Mouse (Mus musculus) midbrain, embryonic 14.5 days (tissue): ENCODE data around the gene Exoc3l. TPM values are rescaled to one million over a fixed set of nuclear protein-coding genes. Genes with fewer than 3 reads are reported as not detected.

Experiments used
- ATAC-seq: fragments of 200-750 bp; cut with Nextera tagmentation; 2 replicates; pipeline ENCODE4 v1.8.0; 2017; ENCODE audit warnings: moderate number of reproducible peaks, moderate library complexity; ENCODE audit not compliant: low FRiP score, low TSS enrichment
- DNase-seq: peaks from one replicate; pipeline ENCODE4 v3.0.0-alpha.2; 2015
- H3K27ac ChIP-seq: fragments of 300-500 bp; sonication (generic); replicated peaks from 2 replicates; pipeline ENCODE4 v1.5.1; 2014; ENCODE audit warnings: mild to moderate bottlenecking, low read depth, low read length, moderate library complexity
- H3K27me3 ChIP-seq: fragments of 300-500 bp; sonication (generic); 2 replicates; pipeline ENCODE4 v1.6.1; 2014; ENCODE audit warnings: low read length, control low read depth, mixed read lengths; ENCODE audit not compliant: control insufficient read depth, insufficient read depth
- H3K36me3 ChIP-seq: fragments of 300-500 bp; sonication (generic); 2 replicates; pipeline ENCODE4 v1.6.1; 2014; ENCODE audit warnings: low read length, control low read depth; ENCODE audit not compliant: control insufficient read depth, insufficient read depth
- H3K4me1 ChIP-seq: fragments of 300-500 bp; sonication (generic); 2 replicates; pipeline ENCODE4 v1.6.1; 2014; ENCODE audit warnings: mild to moderate bottlenecking, antibody characterized with exemption, low read length, control low read depth; ENCODE audit not compliant: control insufficient read depth, insufficient read depth
- H3K4me2 ChIP-seq: fragments of 300-500 bp; sonication (generic); 2 replicates; pipeline ENCODE4 v1.6.1; 2014; ENCODE audit warnings: mild to moderate bottlenecking, low read length, moderate library complexity
- H3K4me3 ChIP-seq: fragments of 300-500 bp; sonication (generic); replicated peaks from 2 replicates; pipeline ENCODE4 v1.5.1; 2014; ENCODE audit warnings: low read depth, low read length
- H3K9ac ChIP-seq: fragments of 300-500 bp; sonication (generic); replicated peaks from 2 replicates; pipeline ENCODE4 v1.6.1; 2014; ENCODE audit warnings: mild to moderate bottlenecking, low read length, moderate library complexity
- H3K9me3 ChIP-seq: fragments of 300-500 bp; sonication (generic); 2 replicates; pipeline ENCODE4 v1.6.1; 2016; ENCODE audit warnings: low read length, control low read depth, mixed read lengths; ENCODE audit not compliant: control insufficient read depth
- WGBS: fragments of 180-500 bp; shearing (Covaris S2); extraction: QIAGEN DNeasy Blood & Tissue Kit; methylation state at CpG from one replicate; pipeline ENCODE4 v1.1.7; 2014; 5-methylcytosine and 5-hydroxymethylcytosine counted together
- polyA plus RNA-seq: library from polyadenylated mRNA; unstranded; fragments of >200 nt; fragmentation: Nextera tagmentation; extraction: Ambion mirVana; gene quantifications from 2 replicates; pipeline ENCODE4 v1.2.1, GENCODE M21; 2014

Exoc3l gene
- polyA plus RNA-seq, 1 experiment from 2014 or later = 13.1 TPM

DNA sequence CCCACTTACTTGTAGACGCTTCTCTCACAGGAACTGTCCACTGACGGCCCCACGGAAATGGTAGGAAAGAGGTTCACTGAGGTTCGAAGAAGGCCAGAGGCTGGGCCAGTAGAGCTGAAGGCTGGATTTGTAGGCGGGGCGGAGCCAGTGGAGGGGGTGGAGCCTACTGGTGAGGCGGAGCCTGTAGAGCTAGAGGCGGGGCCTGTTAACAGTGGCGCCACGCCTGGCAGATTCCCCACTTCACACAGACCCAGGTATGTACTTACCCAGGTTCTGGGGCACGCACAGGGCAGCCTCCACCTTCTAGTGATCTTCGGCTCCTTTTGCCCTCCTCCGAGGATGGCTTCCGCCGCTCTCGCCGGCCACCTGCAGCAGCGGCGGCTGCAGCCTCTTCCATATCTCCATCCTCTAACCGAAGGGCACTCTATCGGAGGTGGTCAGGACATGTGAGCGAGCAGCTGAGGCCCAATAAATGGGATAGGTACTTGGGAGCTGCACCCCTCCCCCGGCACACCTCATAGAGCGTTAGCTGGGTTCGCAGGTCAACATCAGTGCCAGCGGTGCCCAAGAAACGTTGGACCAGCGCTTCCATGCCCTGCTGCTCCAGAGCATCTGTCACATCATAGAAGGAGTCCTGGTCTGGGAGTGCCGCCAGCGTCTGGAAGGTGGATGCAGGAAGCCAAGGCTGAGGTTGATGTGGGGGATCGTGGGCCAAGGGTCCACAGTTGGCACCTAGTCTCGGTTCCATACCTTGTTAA is 40.7 kb upstream of the Exoc3l start:
- H3K4me2 ChIP-seq = peak overlapping the region; percentile 12; the same call in 1 of the 2 replicates
- WGBS = 45% methylated on average over 32 of the region's 32 CpGs

DNA sequence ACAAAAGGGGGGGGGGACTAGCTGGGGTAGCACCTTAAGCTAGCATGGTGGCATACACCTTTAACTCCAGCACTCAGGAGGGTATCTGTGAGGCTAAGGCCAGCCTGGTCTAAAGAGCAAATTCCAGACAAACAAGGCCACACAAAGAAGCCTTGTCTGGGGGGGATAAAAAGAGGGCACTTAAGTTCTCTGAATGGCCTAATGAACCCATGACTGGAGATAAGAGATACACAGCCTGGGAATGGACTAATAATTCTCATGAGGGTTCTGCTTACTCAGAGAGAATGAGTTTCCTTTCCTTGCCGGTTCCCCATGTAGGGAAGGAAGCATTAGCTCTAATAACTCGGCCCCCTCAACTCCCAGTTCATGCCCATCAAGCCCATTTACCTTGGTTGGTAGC is 36.6 kb upstream of the Exoc3l start:
- H3K27ac ChIP-seq = no peak overlapping the region
- no peaks in the 10 kb centered on the region for H3K9me3 ChIP-seq
- H3K4me2 ChIP-seq = no peak overlapping the region
- DNase-seq (no peak), ATAC-seq (no peak)
- no peak overlapping the region for H3K9ac ChIP-seq
- H3K4me3 ChIP-seq = no peak overlapping the region
- peaks cover under 1% of the 10 kb centered on the region for H3K4me1 ChIP-seq
- no peaks in the 10 kb centered on the region for H3K27me3 ChIP-seq
- WGBS = 90% methylated on average over 2 of the region's 2 CpGs
- peaks cover 55% of the 10 kb centered on the region for H3K36me3 ChIP-seq

More for the DNA sequence above, 40.7 kb upstream of the Exoc3l start:
- DNase-seq (peak; percentile 17), ATAC-seq (peak; percentile 22; the same call in 1 of the 2 replicates)
- H3K27me3 ChIP-seq = no peaks in the 10 kb centered on the region
- H3K36me3 ChIP-seq = peaks cover 17% of the 10 kb centered on the region
- no peak overlapping the region for H3K27ac ChIP-seq
- H3K9ac ChIP-seq = no peak overlapping the region
- no peak overlapping the region for H3K4me3 ChIP-seq
- H3K4me1 ChIP-seq = no peaks in the 10 kb centered on the region
- no peaks in the 10 kb centered on the region for H3K9me3 ChIP-seq

DNA sequence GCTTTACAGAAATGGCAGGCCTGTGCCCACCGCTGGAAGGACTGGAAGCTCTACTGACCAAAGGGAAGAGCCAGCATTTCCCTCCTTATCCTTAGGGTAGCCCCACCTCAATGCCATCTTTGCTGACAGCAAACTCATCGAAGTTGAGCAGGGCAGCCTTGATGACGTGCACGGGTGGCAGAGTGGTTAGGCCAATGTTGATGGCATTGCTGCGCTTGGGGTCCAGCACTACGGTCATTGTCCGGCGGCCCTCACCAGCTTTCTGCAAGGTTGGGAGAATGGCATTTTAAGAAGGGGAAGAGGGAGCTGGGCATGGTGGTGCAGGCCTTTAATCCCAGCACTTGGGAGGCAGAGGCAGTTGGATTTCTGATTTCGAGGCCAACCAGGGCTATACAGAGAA is 36.0 kb upstream of the Exoc3l start:
- peaks cover 6% of the 10 kb centered on the region for H3K4me1 ChIP-seq
- H3K4me3 ChIP-seq = no peak overlapping the region
- H3K9me3 ChIP-seq = no peaks in the 10 kb centered on the region
- no peak overlapping the region for H3K9ac ChIP-seq
- H3K27me3 ChIP-seq = no peaks in the 10 kb centered on the region
- 95% methylated on average over 9 of the region's 9 CpGs for WGBS
- DNase-seq = no peak
- peaks cover 55% of the 10 kb centered on the region for H3K36me3 ChIP-seq
- no peak overlapping the region for H3K27ac ChIP-seq
- H3K4me2 ChIP-seq = no peak overlapping the region
- no peak for ATAC-seq

DNA sequence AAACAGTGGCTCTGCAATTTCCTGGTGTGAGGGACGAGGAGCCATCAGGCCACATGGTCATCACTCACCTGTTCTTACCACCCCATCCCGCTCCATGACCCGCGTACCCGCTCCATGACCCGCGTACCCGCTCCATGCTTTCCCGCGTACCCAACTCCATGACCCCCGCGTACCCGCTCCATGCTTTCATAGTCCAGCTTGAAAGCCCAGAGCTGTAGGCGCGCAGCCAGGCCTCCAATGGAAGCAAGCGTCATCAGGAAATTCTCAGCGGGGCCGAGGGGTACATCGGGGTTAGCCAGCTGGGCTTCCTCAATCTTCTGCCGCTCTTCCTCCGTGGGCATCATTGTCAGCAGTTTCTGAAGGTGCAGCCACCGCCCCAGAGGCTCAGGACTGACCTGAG is 35.6 kb upstream of the Exoc3l start:
- peaks cover 52% of the 10 kb centered on the region for H3K36me3 ChIP-seq
- no peak overlapping the region for H3K9ac ChIP-seq
- no peak overlapping the region for H3K27ac ChIP-seq
- no peak for ATAC-seq
- no peaks in the 10 kb centered on the region for H3K27me3 ChIP-seq
- H3K9me3 ChIP-seq = no peaks in the 10 kb centered on the region
- peaks cover 7% of the 10 kb centered on the region for H3K4me1 ChIP-seq
- H3K4me2 ChIP-seq = no peak overlapping the region
- no peak overlapping the region for H3K4me3 ChIP-seq
- no peak for DNase-seq
- WGBS = 97% methylated on average over 22 of the region's 22 CpGs

DNA sequence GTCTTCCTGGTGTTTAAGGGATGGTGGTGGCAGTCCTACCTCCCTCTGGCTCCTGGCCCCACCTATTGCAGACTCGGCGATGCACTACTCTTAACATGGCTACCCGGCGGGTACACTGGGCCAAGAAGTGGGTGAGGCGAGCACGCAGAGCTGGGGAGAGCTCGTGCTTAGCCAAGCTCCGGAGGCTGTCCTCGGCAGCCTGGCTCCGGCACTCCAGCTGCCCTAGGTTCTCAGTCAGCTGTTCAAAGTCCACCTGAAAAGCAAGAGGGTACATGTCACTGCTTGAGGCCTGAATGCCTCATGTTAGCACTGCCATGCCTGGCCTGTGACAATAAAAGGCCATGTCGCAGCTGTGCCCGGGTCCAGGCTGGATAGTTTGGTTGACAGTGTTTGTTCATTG is 34.4 kb upstream of the Exoc3l start:
- 94% methylated on average over 12 of the region's 12 CpGs for WGBS
- H3K9ac ChIP-seq = no peak overlapping the region
- DNase-seq (no peak), ATAC-seq (no peak)
- H3K36me3 ChIP-seq = peaks cover 51% of the 10 kb centered on the region
- H3K9me3 ChIP-seq = no peaks in the 10 kb centered on the region
- H3K4me3 ChIP-seq = no peak overlapping the region
- H3K4me1 ChIP-seq = peaks cover 9% of the 10 kb centered on the region
- H3K4me2 ChIP-seq = no peak overlapping the region
- H3K27me3 ChIP-seq = no peaks in the 10 kb centered on the region
- H3K27ac ChIP-seq = no peak overlapping the region

DNA sequence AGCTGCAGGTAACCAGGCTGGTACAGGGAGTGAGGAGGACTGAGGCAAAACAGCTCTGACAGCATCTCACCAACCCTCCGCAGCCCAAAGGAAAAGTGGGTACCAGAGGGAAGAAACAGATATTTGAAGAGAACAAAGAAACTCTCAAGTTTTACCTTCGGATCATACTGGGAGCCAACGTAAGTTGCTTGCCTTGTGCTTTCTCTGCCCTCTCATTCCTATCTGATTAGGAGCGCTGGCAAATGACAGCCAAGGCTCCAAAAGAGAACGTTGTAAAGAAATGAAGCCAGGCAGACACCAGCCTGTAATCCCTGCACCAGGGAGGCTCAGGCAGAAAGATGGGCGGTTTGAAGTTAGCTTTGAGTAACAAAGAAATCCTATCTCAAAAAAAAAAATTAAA is 31.1 kb upstream of the Exoc3l start:
- WGBS = 45% methylated on average over 6 of the region's 6 CpGs
- Histone ChIP-seq H3K27ac (peak overlapping the region; percentile 81; the same call in 1 of the 2 replicates), H3K9me3 (no peaks in the 10 kb centered on the region), H3K36me3 (peaks cover 54% of the 10 kb centered on the region), H3K9ac (peak overlapping the region; percentile 93), H3K4me1 (peaks cover 16% of the 10 kb centered on the region), H3K4me3 (peak overlapping the region; percentile 88), H3K4me2 (peak overlapping the region; percentile 91), H3K27me3 (no peaks in the 10 kb centered on the region)
- ATAC-seq = no peak
- no peak for DNase-seq

DNA sequence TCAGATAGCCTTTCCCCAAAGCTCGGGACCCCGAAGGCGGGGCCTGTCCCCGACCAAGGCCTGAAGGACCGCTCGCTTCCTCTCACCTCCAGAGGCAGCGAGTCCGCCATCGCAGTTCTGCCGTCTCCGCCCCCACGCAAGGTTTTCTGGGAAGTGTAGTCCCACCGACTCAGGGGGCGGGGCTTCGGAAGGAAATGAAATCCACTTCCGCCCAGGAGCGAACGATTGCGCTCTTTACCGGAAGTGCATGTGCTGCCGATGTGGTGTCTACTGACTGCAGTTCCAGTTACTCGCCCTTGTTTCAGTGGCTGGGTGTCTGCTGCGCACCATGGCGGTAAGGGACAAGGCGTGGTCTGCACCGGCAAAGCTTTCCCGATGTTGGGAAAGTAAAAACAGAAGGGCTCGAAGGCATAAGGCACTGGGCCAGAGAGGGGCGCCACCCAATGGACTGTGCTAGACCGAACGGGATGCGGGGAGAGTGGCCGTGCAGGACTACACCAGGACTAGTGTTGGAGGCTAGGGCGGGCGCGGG is 30.3 kb upstream of the Exoc3l start, which contains the start of the genes Lrrc29 and Tmem208:
Gene Lrrc29 (minus strand): TSS at position 138 of the 532 bp plus-strand sequence.
Gene Tmem208 (plus strand): TSS at position 214 of the 532 bp plus-strand sequence.
- no peaks in the 10 kb centered on the region for H3K27me3 ChIP-seq
- peak within 1 kb of the TSS; percentile 91 for H3K4me2 ChIP-seq
- H3K9ac ChIP-seq = peak within 1 kb of the TSS; percentile 93
- peak within 1 kb of the TSS; percentile 88 for H3K4me3 ChIP-seq
- H3K36me3 ChIP-seq = peaks cover 46% of the 10 kb centered on the region
- H3K9me3 ChIP-seq = no peaks in the 10 kb centered on the region
- peaks cover 16% of the 10 kb centered on the region for H3K4me1 ChIP-seq
- H3K27ac ChIP-seq = peak within 1 kb of the TSS; percentile 81
- ATAC-seq (peak; percentile 91), DNase-seq (peak; percentile 98)
- under 1% methylated on average over 36 of the region's 36 CpGs for WGBS

DNA sequence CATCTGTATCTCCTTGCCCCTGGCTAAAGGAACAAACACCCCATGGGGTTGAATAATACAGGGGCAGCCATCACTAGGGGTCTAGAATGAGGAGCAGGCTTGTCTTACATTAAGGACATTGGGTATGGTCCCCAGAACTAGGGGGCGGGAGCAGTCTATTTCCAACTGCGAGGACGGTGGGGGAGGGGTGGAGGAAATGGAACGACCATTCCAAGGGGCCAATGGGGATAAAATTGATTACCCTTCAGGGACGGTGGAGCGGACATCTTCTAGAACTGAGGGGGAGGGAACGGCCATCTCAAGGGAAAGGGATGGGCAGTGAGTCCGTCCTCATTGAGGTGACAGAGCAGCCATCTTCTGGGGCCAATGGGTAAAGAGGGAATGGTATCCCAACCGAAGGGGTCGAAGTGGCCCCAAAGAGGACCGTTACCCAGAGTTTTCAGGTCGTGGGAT is 29.8 kb upstream of the Exoc3l start:
- H3K4me3 ChIP-seq = peak overlapping the region; percentile 88
- WGBS = under 1% methylated on average over 12 of the region's 12 CpGs
- no peaks in the 10 kb centered on the region for H3K27me3 ChIP-seq
- ATAC-seq (peak; percentile 60), DNase-seq (peak; percentile 51)
- H3K4me1 ChIP-seq = peaks cover 16% of the 10 kb centered on the region
- peak overlapping the region; percentile 91 for H3K4me2 ChIP-seq
- no peaks in the 10 kb centered on the region for H3K9me3 ChIP-seq
- H3K9ac ChIP-seq = peak overlapping the region; percentile 93
- H3K27ac ChIP-seq = peak overlapping the region; percentile 81
- peaks cover 41% of the 10 kb centered on the region for H3K36me3 ChIP-seq
